Mouse (Mus musculus) ES-E14 (cell line): ENCODE results near the gene 1700013F07Rik. TPM values are rescaled to one million over a fixed set of nuclear protein-coding genes. Genes with fewer than 3 reads are reported as not detected.
"Not testable (repeated sequence)": the region's sequence is repeated elsewhere in the genome, so short reads cannot be mapped to it uniquely, and the experiment has no call there.

Experiments
- DNase-seq: peaks from one replicate; pipeline ENCODE4 v3.0.0-alpha.2; 2013; ENCODE audit warnings: low read depth, low spot score
- H3K27ac ChIP-seq: 2 replicates; pipeline ENCODE4 v1.5.1; 2012; ENCODE audit warnings: low read depth, mild to moderate bottlenecking, low read length, moderate library complexity, mixed read lengths; ENCODE audit not compliant: poor library complexity, insufficient read depth, severe bottlenecking
- H3K36me3 ChIP-seq: 2 replicates; pipeline ENCODE4 v1.6.1; 2012; ENCODE audit warnings: mild to moderate bottlenecking, low read length, moderate library complexity, mixed read lengths; ENCODE audit not compliant: control insufficient read depth, poor library complexity, insufficient read depth, severe bottlenecking
- H3K4me1 ChIP-seq, 2 experiments: fragments of 150-350 bp in 1 of 2; sonication (generic) in 1 of 2; 2 replicates each; pipeline ENCODE4 v1.6.1; 2012; ENCODE audit warnings: low read length in 2 of 2, mild to moderate bottlenecking in 1 of 2, mixed read lengths in 1 of 2; ENCODE audit not compliant: control insufficient read depth in 2 of 2, insufficient read depth in 2 of 2, poor library complexity in 1 of 2
- H3K4me3 ChIP-seq, 2 experiments: fragments of 150-350 bp in 1 of 2; sonication (generic) in 1 of 2; 2 replicates each; pipeline ENCODE4 v1.5.1; 2012; ENCODE audit warnings: low read length in 2 of 2, low read depth in 1 of 2, mild to moderate bottlenecking in 1 of 2, mixed read lengths in 1 of 2; ENCODE audit not compliant: insufficient read depth in 1 of 2, poor library complexity in 1 of 2, severe bottlenecking in 1 of 2
- H3K9ac ChIP-seq: 2 replicates; pipeline ENCODE4 v1.6.1; 2012; ENCODE audit warnings: low read depth, mild to moderate bottlenecking, low read length, mixed read lengths; ENCODE audit not compliant: poor library complexity, insufficient read depth, severe bottlenecking
- H3K9me3 ChIP-seq: fragments of 150-350 bp; sonication (generic); 2 replicates; pipeline ENCODE4 v1.6.1; 2012; ENCODE audit warnings: low read depth, mild to moderate bottlenecking, low read length; ENCODE audit not compliant: control insufficient read depth, insufficient read depth
- CHD2 ChIP-seq: IDR thresholded peaks from 2 replicates; pipeline ENCODE4 v1.6.1; 2014; ENCODE audit warnings: mild to moderate bottlenecking, low read depth, low read length, inconsistent platforms
- HCFC1 ChIP-seq: IDR thresholded peaks from 2 replicates; pipeline ENCODE4 v1.6.1; 2012; ENCODE audit warnings: low read length, inconsistent platforms, borderline replicate concordance; ENCODE audit not compliant: insufficient read depth
- MAFK ChIP-seq: IDR thresholded peaks from 2 replicates; pipeline ENCODE4 v1.6.1; 2014; ENCODE audit warnings: mild to moderate bottlenecking, low read depth, low read length, inconsistent platforms; ENCODE audit not compliant: insufficient read depth
- ZC3H11A ChIP-seq: IDR thresholded peaks from 2 replicates; pipeline ENCODE4 v1.6.1; 2012; ENCODE audit warnings: low read depth, mild to moderate bottlenecking, inconsistent platforms, low read length, borderline replicate concordance
- ZNF384 ChIP-seq: IDR thresholded peaks from 2 replicates; pipeline ENCODE4 v1.6.1; 2012; ENCODE audit warnings: low read depth, low read length, inconsistent platforms
- in situ Hi-C, 2 experiments: fragments of 600-800 bp; cut with MboI; formaldehyde crosslinking; loops; one replicate each; pipeline ENCODE4 v1.15.1; 2025; ENCODE audit warnings: low sequenced_read_pairs in 2 of 2, inconsistent platforms in 1 of 2; ENCODE audit not compliant: unreplicated experiment in 2 of 2
- total RNA-seq: library from RNA; depleted of rRNA; stranded (reverse); fragments of 300-350 nt; gene quantifications from 2 replicates; pipeline ENCODE4 v1.2.3, GENCODE M21; 2012

1700013F07Rik gene
- total RNA-seq, 1 experiment, result not detected

DNA sequence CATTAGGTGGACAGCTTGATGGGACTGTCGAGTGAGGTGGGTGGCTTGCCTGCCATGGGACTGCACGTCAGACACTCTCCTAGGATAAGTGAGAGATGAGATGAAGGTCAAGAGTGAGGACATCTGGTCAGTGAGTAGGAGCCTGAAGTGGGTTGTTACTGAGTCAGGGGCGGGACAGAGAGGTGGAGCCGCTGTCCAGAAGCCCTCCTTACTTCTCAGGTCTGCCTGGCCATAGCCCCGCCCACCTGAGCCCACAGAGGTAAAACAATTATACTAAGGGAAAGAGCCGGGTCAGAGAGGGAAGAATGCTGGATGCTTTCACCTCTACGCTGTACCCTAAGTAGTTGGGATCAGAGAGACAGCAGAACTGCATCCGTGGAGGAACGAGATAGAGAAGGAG is 36.3 kb upstream of the 1700013F07Rik start:
- Histone ChIP-seq H3K4me3 (peak overlapping the region in 1 of 2 experiments; percentile 50; a peak in 2 of 4 replicates), H3K9me3 (no peaks in the 10 kb centered on the region), H3K9ac (no peak overlapping the region), H3K27ac (no peak overlapping the region), H3K4me1 (0 out of 4 replicates have a peak, but pooled peaks cover 0 to 1% of the 10 kb centered on the region in 2 experiments), H3K36me3 (no peaks in the 10 kb centered on the region)
- no peak for DNase-seq
- TF ChIP-seq ZC3H11A (no peak), MAFK (no peak), ZNF384 (no peak), HCFC1 (no peak), CHD2 (no peak)
- in situ Hi-C loops, result no loop called here

- Histone ChIP-seq H3K4me3 (no peak overlapping the region), H3K27ac (no peak overlapping the region), H3K9ac (no peak overlapping the region), H3K9me3 (no peaks in the 10 kb centered on the region), H3K36me3 (no peaks in the 10 kb centered on the region), H3K4me1 (0 out of 4 replicates have a peak, but pooled peaks cover 0 to 1% of the 10 kb centered on the region in 2 experiments)
- in situ Hi-C loops, result no loop called here
- DNase-seq, result no peak
- TF ChIP-seq ZC3H11A (no peak), ZNF384 (no peak), MAFK (no peak), HCFC1 (no peak), CHD2 (no peak)
Measured at GRCm38 (mm10) chr3:108499826-108500225, 34.1 kb upstream of the 1700013F07Rik start.

- H3K9me3 ChIP-seq, H3K4me1 ChIP-seq, H3K36me3 ChIP-seq, DNase-seq, H3K27ac ChIP-seq, in situ Hi-C loops, H3K4me3 ChIP-seq, H3K9ac ChIP-seq: not testable (repeated sequence)
Measured at GRCm38 (mm10) chr3:108501411-108501810, 32.5 kb upstream of the 1700013F07Rik start.

GRCm38 (mm10) chr3:108503908-108504307 is 30.0 kb upstream of the 1700013F07Rik start:
- H3K4me3 ChIP-seq, result no peak overlapping the region
- in situ Hi-C loops, result no loop called here
- no peak for DNase-seq
- no peaks in the 10 kb centered on the region for H3K9me3 ChIP-seq
- no peaks in the 10 kb centered on the region for H3K36me3 ChIP-seq
- H3K27ac ChIP-seq, result no peak overlapping the region
- H3K9ac ChIP-seq, result no peak overlapping the region
- TF ChIP-seq CHD2, result no peak
- TF ChIP-seq ZC3H11A, result no peak
- no peak for TF ChIP-seq HCFC1
- TF ChIP-seq MAFK, result no peak
- TF ChIP-seq ZNF384, result no peak
- H3K4me1 ChIP-seq, result no peaks in the 10 kb centered on the region
